Mouse (Mus musculus) liver, embryonic 11.5 days (tissue): ENCODE data around the gene Tmub1. TPM values are rescaled to one million over a fixed set of nuclear protein-coding genes. Genes with fewer than 3 reads are reported as not detected.

Source experiments
- ATAC-seq: fragments of 200-750 bp; cut with Nextera tagmentation; replicated peaks from 2 replicates; pipeline ENCODE4 v1.8.0; 2017; ENCODE audit warnings: moderate number of reproducible peaks, mild to moderate bottlenecking, moderate TSS enrichment, moderate library complexity; ENCODE audit not compliant: low FRiP score
- DNase-seq: peaks from one replicate; pipeline ENCODE4 v3.0.0-alpha.2; 2017; ENCODE audit warnings: low spot score
- H3K27ac ChIP-seq: fragments of 300-500 bp; sonication (generic); 2 replicates; pipeline ENCODE4 v1.5.1; 2014; ENCODE audit warnings: mild to moderate bottlenecking, low read depth, low read length, control low read depth
- H3K27me3 ChIP-seq: fragments of 300-500 bp; sonication (generic); replicated peaks from 2 replicates; pipeline ENCODE4 v1.6.1; 2014; ENCODE audit warnings: low read length, mixed read lengths; ENCODE audit not compliant: control insufficient read depth, insufficient read depth
- H3K36me3 ChIP-seq: fragments of 300-500 bp; sonication (generic); 2 replicates; pipeline ENCODE4 v1.6.1; 2014; ENCODE audit warnings: mild to moderate bottlenecking, low read length, moderate library complexity, mixed read lengths; ENCODE audit not compliant: control insufficient read depth, insufficient read depth
- H3K4me1 ChIP-seq: fragments of 300-500 bp; sonication (generic); replicated peaks from 2 replicates; pipeline ENCODE4 v1.6.1; 2014; ENCODE audit warnings: low read length, mixed read lengths; ENCODE audit not compliant: control insufficient read depth, insufficient read depth
- H3K4me2 ChIP-seq: fragments of 300-500 bp; sonication (generic); 2 replicates; pipeline ENCODE4 v1.6.1; 2014; ENCODE audit warnings: mild to moderate bottlenecking, control low read depth, moderate library complexity
- H3K4me3 ChIP-seq: fragments of 300-500 bp; sonication (generic); 2 replicates; pipeline ENCODE4 v1.5.1; 2014; ENCODE audit warnings: low read depth, low read length, control low read depth
- H3K9ac ChIP-seq: fragments of 300-500 bp; sonication (generic); 2 replicates; pipeline ENCODE4 v1.6.1; 2014; ENCODE audit warnings: low read depth, low read length, control low read depth
- H3K9me3 ChIP-seq: fragments of 300-500 bp; sonication (generic); 2 replicates; pipeline ENCODE4 v1.6.1; 2016; ENCODE audit warnings: low read length, inconsistent platforms, mixed read lengths; ENCODE audit not compliant: control insufficient read depth
- whole genome bisulfite sequencing: fragments of 180-500 bp; shearing (Covaris S2); extraction: QIAGEN DNeasy Blood & Tissue Kit; methylation state at CpG from one replicate; pipeline ENCODE4 v1.1.7; 2014; 5-methylcytosine and 5-hydroxymethylcytosine counted together
- polyA plus RNA-seq: library from polyadenylated mRNA; unstranded; fragments of >200 nt; fragmentation: Nextera tagmentation; extraction: Ambion mirVana; gene quantifications from 2 replicates; pipeline ENCODE4 v1.2.1, GENCODE M21; 2014

Tmub1 gene
- polyA plus RNA-seq, 1 experiment from 2014 or later, result 12.3 TPM

- Histone ChIP-seq H3K27ac (no peak overlapping the region), H3K9ac (no peak overlapping the region), H3K27me3 (no peaks in the 10 kb centered on the region), H3K4me1 (peaks cover 10% of the 10 kb centered on the region), H3K9me3 (no peaks in the 10 kb centered on the region), H3K4me3 (no peak overlapping the region), H3K36me3 (peaks cover 26% of the 10 kb centered on the region; the same call in 1 of the 2 replicates), H3K4me2 (no peak overlapping the region)
- DNase-seq (no peak), ATAC-seq (no peak)
- 93% methylated on average over 8 of the region's 8 CpGs for WGBS
Measured at GRCm38 (mm10) chr5:24441187-24441586, 6.5 kb downstream of the Tmub1 start.

DNA sequence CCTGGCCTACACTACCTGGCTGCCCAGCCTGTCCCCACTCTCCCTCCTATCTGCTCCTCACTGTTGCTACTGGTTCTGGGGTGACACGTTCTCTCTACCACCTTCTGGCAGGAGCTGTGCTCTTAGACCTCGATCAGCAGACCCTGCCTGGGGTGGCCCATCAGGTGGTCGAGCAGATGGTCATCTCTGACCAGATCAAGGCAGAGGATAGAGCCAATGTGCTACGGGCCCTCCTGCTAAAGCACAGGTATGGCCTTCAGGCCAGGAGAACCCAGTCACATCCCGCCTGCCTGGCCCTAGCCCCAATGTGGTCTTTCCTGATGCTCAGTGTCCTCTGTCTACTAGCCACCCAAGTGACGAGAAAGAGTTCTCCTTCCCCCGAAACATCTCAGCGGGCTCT, 13.7 kb downstream of the Tmub1 start:
- DNase-seq (no peak), ATAC-seq (no peak)
- no peak overlapping the region for H3K9ac ChIP-seq
- H3K4me1 ChIP-seq, result peaks cover under 1% of the 10 kb centered on the region; the same call in 1 of the 2 replicates
- no peak overlapping the region for H3K27ac ChIP-seq
- no peaks in the 10 kb centered on the region for H3K9me3 ChIP-seq
- no peak overlapping the region for H3K4me3 ChIP-seq
- no peak overlapping the region for H3K4me2 ChIP-seq
- H3K36me3 ChIP-seq, result peaks cover 33% of the 10 kb centered on the region
- 82% methylated on average over 8 of the region's 8 CpGs for WGBS
- H3K27me3 ChIP-seq, result no peaks in the 10 kb centered on the region

DNA sequence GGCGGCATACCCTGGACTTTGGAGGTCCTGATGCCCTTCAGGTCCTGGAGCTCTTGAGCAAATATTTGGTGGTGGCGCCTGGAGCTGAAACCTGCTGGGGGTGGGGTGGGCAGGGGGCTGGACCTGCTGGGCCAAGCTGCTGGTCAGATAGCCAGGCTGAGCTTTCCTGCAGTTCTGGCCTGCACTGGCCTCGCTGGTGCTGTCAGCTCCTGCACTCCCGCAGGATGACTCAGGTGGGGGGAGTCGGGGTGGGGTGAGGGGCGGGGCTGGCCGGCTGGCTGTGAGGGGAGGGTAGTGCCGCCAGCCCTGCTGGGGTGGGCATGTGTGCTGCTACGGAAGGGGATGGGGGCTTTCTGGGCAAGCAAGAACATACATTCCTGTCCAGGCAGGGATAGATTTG, 19.1 kb downstream of the Tmub1 start:
- Histone ChIP-seq H3K4me1 (peaks cover 44% of the 10 kb centered on the region), H3K36me3 (peaks cover 21% of the 10 kb centered on the region), H3K9ac (no peak overlapping the region), H3K4me2 (peak overlapping the region; percentile 90), H3K9me3 (no peaks in the 10 kb centered on the region), H3K4me3 (peak overlapping the region; percentile 29), H3K27me3 (no peaks in the 10 kb centered on the region), H3K27ac (no peak overlapping the region; the same call in 1 of the 2 replicates)
- no peak for ATAC-seq
- 14% methylated on average over 9 of the region's 9 CpGs for WGBS
- no peak for DNase-seq

GRCm38 (mm10) chr5:24427981-24428402, 19.7 kb downstream of the Tmub1 start:
- H3K4me1 ChIP-seq, result peaks cover 44% of the 10 kb centered on the region
- H3K4me3 ChIP-seq, result peak overlapping the region; percentile 29
- DNase-seq, result peak; percentile 58
- H3K9ac ChIP-seq, result no peak overlapping the region
- H3K4me2 ChIP-seq, result peak overlapping the region; percentile 90
- no peaks in the 10 kb centered on the region for H3K9me3 ChIP-seq
- no peak for ATAC-seq
- no peak overlapping the region for H3K27ac ChIP-seq
- peaks cover 18% of the 10 kb centered on the region for H3K36me3 ChIP-seq
- WGBS, result 4% methylated on average over 15 of the region's 15 CpGs
- no peaks in the 10 kb centered on the region for H3K27me3 ChIP-seq

DNA sequence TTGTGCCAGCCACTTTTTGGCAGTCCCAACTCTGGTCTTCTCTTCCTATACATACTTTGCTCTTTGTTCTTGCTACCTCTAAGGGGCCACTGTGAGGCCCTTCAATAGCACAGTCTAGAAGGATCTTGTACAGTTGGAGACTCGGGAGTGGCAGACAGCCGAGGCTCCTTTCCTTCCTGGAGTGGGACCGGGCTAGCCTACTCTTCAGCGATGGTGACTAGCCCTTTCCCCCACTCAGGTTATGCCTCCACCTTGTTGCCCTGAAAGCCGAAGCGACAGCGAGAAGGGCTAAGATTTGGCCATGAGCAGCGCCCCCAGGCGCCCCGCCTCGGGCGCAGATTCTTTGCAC, 20.4 kb downstream of the Tmub1 start:
- DNase-seq (no peak), ATAC-seq (no peak)
- peaks cover 15% of the 10 kb centered on the region for H3K36me3 ChIP-seq
- H3K4me1 ChIP-seq, result peaks cover 50% of the 10 kb centered on the region
- H3K27me3 ChIP-seq, result no peaks in the 10 kb centered on the region
- no peak overlapping the region for H3K4me3 ChIP-seq
- no peaks in the 10 kb centered on the region for H3K9me3 ChIP-seq
- H3K4me2 ChIP-seq, result peak overlapping the region; percentile 90
- no peak overlapping the region for H3K27ac ChIP-seq
- WGBS, result 25% methylated on average over 12 of the region's 12 CpGs
- H3K9ac ChIP-seq, result no peak overlapping the region

GRCm38 (mm10) chr5:24426556-24427284, 20.9 kb downstream of the Tmub1 start:
- H3K9ac ChIP-seq, result 0 out of 2 replicates have a peak overlapping the region, but pooled peaks have one; percentile 89
- no peaks in the 10 kb centered on the region for H3K9me3 ChIP-seq
- peaks cover 13% of the 10 kb centered on the region for H3K36me3 ChIP-seq
- no peaks in the 10 kb centered on the region for H3K27me3 ChIP-seq
- peak overlapping the region; percentile 90 for H3K4me2 ChIP-seq
- H3K4me1 ChIP-seq, result peaks cover 50% of the 10 kb centered on the region
- ATAC-seq, result no peak
- 11% methylated on average over 9 of the region's 9 CpGs for WGBS
- DNase-seq, result no peak
- peak overlapping the region; percentile 77 for H3K4me3 ChIP-seq
- H3K27ac ChIP-seq, result no peak overlapping the region

- DNase-seq (no peak), ATAC-seq (no peak)
- WGBS, result 5% methylated on average over 10 of the region's 10 CpGs
- peaks cover 8% of the 10 kb centered on the region for H3K36me3 ChIP-seq
- no peaks in the 10 kb centered on the region for H3K27me3 ChIP-seq
- H3K4me2 ChIP-seq, result peak overlapping the region; percentile 90
- H3K4me3 ChIP-seq, result peak overlapping the region; percentile 77
- H3K27ac ChIP-seq, result peak overlapping the region; percentile 92
- peak overlapping the region; percentile 89 for H3K9ac ChIP-seq
- no peaks in the 10 kb centered on the region for H3K9me3 ChIP-seq
- H3K4me1 ChIP-seq, result peaks cover 50% of the 10 kb centered on the region
Measured at GRCm38 (mm10) chr5:24426037-24426432, 21.6 kb downstream of the Tmub1 start.

GRCm38 (mm10) chr5:24425421-24426036, 22.1 kb downstream of the Tmub1 start:
- peaks cover 3% of the 10 kb centered on the region; the same call in 1 of the 2 replicates for H3K36me3 ChIP-seq
- peaks cover 50% of the 10 kb centered on the region for H3K4me1 ChIP-seq
- peak overlapping the region; percentile 90 for H3K4me2 ChIP-seq
- H3K9me3 ChIP-seq, result no peaks in the 10 kb centered on the region
- 1% methylated on average over 29 of the region's 30 CpGs for WGBS
- H3K27me3 ChIP-seq, result no peaks in the 10 kb centered on the region
- peak overlapping the region; percentile 92 for H3K27ac ChIP-seq
- peak overlapping the region; percentile 89 for H3K9ac ChIP-seq
- DNase-seq, result peak; percentile 75
- peak overlapping the region; percentile 77 for H3K4me3 ChIP-seq
- no peak for ATAC-seq
